Mouse (Mus musculus) lung, postnatal 0 days (tissue): ENCODE measurements at regions not wholly inside any gene's neighbourhood (a gene's known extent, or its start where the extent isn't known, plus 50 kb on each side); places are given as distances from the start of the nearest gene placed in this dataset.
"Not testable (repeated sequence)": the region's sequence is repeated elsewhere in the genome, so short reads cannot be mapped to it uniquely, and the experiment has no call there.

Experiments used
- ATAC-seq: fragments of 200-750 bp; cut with Nextera tagmentation; 2 replicates; pipeline ENCODE4 v1.8.0; 2017; ENCODE audit warnings: moderate library complexity
- DNase-seq: peaks from one replicate; pipeline ENCODE4 v3.0.0-alpha.2; 2016; ENCODE audit warnings: low spot score
- H3K27ac ChIP-seq: fragments of 300-500 bp; sonication (generic); 2 replicates; pipeline ENCODE4 v1.5.1; 2014; ENCODE audit warnings: antibody characterized with exemption, mild to moderate bottlenecking, low read length, mixed read lengths
- H3K27me3 ChIP-seq: fragments of 300-500 bp; sonication (generic); replicated peaks from 2 replicates; pipeline ENCODE4 v1.6.1; 2014; ENCODE audit warnings: low read length, mixed read lengths; ENCODE audit not compliant: insufficient read depth
- H3K36me3 ChIP-seq: fragments of 300-500 bp; sonication (generic); 2 replicates; pipeline ENCODE4 v1.6.1; 2014; ENCODE audit warnings: low read length, mixed read lengths; ENCODE audit not compliant: insufficient read depth
- H3K4me1 ChIP-seq: fragments of 300-500 bp; sonication (generic); 2 replicates; pipeline ENCODE4 v1.6.1; 2014; ENCODE audit warnings: antibody characterized with exemption, low read depth, low read length, mixed read lengths; ENCODE audit not compliant: insufficient read depth
- H3K4me2 ChIP-seq: fragments of 300-500 bp; sonication (generic); replicated peaks from 2 replicates; pipeline ENCODE4 v1.6.1; 2014; ENCODE audit warnings: low read depth, mild to moderate bottlenecking, low read length, moderate library complexity, mixed read lengths
- H3K4me3 ChIP-seq: fragments of 300-500 bp; sonication (generic); 2 replicates; pipeline ENCODE4 v1.5.1; 2014; ENCODE audit warnings: low read depth, low read length
- H3K9ac ChIP-seq: fragments of 300-500 bp; sonication (generic); replicated peaks from 2 replicates; pipeline ENCODE4 v1.6.1; 2014; ENCODE audit warnings: low read depth, mild to moderate bottlenecking
- H3K9me3 ChIP-seq: fragments of 300-500 bp; sonication (generic); 2 replicates; pipeline ENCODE4 v1.6.1; 2016; ENCODE audit warnings: low read length, mixed read lengths
- CTCF ChIP-seq: IDR thresholded peaks from 2 replicates; pipeline ENCODE4 v1.5.1; 2016; ENCODE audit warnings: antibody characterized with exemption, mild to moderate bottlenecking
- EP300 ChIP-seq: IDR thresholded peaks from 2 replicates; pipeline ENCODE4 v1.6.1; 2016; ENCODE audit warnings: antibody characterized with exemption, mild to moderate bottlenecking, control low read depth
- WGBS: fragments of 180-500 bp; shearing (Covaris S2); extraction: QIAGEN DNeasy Blood & Tissue Kit; methylation state at CpG from one replicate; pipeline ENCODE4 v1.1.7; 2014; 5-methylcytosine and 5-hydroxymethylcytosine counted together

DNA sequence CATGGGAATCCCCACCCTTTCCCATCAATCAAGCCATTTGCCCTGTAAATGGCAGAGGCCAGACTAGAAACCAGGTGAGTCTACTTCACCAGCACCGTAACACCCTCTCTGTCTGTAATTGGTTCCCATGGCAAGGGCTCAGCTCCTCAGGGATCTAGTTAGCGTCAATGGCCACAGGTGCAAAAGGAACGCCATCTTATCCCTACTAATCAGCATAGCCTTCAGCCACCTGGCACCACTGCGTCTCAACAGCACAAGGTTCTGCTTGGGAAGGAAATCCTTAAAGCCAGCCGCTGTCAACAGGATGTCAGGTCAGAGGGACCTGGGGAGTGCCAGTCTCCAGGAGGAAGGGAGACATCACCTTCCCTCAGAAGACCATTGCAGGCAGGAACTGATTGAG is 77.2 kb upstream of the Galnt18 start:
- ATAC-seq (no peak), DNase-seq (no peak)
- Histone ChIP-seq H3K4me3 (no peak overlapping the region), H3K27ac (no peak overlapping the region), H3K4me1 (no peaks in the 10 kb centered on the region), H3K27me3 (no peaks in the 10 kb centered on the region), H3K36me3 (no peaks in the 10 kb centered on the region), H3K4me2 (no peak overlapping the region), H3K9ac (no peak overlapping the region), H3K9me3 (no peaks in the 10 kb centered on the region)
- 62% methylated on average over 5 of the region's 5 CpGs for WGBS
- TF ChIP-seq EP300 (no peak), CTCF (no peak)

DNA sequence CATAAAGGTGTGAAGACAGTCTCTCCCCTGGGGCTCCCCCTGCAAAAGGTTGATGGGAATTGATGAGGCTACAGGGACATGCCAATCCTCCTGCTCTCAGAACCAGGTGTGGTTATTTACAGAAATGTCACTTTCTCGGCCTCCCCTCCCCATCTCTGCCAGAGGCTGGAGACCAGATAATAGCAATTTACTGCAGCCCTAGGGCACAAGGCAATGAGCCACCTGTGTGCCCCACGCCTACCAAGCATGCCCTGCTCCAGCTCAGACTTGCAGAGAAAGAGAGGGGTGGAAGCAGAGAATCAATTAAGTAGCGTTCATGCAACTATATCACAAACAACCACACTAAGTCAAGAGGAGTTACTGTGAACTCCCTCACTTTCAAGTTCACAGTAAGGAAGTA is 75.5 kb upstream of the Galnt18 start:
- ATAC-seq (no peak), DNase-seq (no peak)
- no peak overlapping the region for H3K27ac ChIP-seq
- no peaks in the 10 kb centered on the region for H3K9me3 ChIP-seq
- no peak overlapping the region for H3K4me3 ChIP-seq
- TF ChIP-seq CTCF, result no peak
- TF ChIP-seq EP300, result no peak
- H3K4me1 ChIP-seq, result no peaks in the 10 kb centered on the region
- H3K36me3 ChIP-seq, result no peaks in the 10 kb centered on the region
- H3K27me3 ChIP-seq, result no peaks in the 10 kb centered on the region
- H3K4me2 ChIP-seq, result no peak overlapping the region
- 61% methylated on average over 3 of the region's 3 CpGs for WGBS
- no peak overlapping the region for H3K9ac ChIP-seq

DNA sequence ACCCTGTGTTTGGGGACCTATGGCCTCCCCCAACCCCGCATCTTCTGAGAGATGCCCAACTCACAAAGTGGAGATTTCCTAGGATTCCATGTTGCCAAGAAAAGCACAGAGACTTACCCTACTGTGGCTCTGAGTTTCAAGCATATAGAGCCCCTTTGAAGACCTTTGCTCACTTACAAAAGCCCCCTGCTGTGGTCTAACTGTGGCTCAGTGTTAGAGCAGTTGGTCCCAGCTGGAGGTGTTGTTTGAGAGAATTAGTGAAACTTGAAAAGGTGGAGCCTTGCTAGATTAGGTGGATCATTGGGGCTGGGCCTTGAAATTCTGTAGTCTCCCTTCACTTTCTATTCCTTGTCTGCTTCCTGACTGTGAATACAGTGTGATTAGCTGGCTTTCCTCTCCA is 66.6 kb upstream of the Galnt18 start:
- H3K9ac ChIP-seq, result no peak overlapping the region
- TF ChIP-seq CTCF (no peak), EP300 (no peak)
- H3K27me3 ChIP-seq, result no peaks in the 10 kb centered on the region
- DNase-seq (no peak), ATAC-seq (no peak)
- 35% methylated on average over 1 of the region's 1 CpGs for WGBS
- H3K9me3 ChIP-seq, result no peaks in the 10 kb centered on the region; the same call in 1 of the 2 replicates
- H3K36me3 ChIP-seq, result no peaks in the 10 kb centered on the region
- no peak overlapping the region for H3K4me2 ChIP-seq
- no peak overlapping the region for H3K4me3 ChIP-seq
- no peaks in the 10 kb centered on the region for H3K4me1 ChIP-seq
- H3K27ac ChIP-seq, result no peak overlapping the region

DNA sequence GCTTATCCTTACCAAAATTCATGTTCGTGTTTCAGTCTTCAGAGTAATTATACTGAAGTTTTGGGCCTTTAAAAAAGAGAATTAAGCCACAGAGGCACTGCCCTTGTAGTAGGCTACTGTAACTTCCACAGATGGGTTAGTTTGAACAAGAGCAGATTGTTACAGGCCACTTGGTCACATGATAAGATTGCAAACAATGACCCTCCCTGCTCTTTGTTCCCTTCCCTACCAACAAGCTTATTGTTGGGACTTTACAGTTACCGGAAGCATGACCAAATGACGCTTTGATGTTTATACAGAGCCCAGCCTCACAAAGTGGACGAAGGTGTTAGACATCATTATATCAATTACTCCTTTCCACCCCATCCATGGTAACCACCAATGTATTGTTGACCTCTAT is 63.9 kb upstream of the Galnt18 start:
- no peak for DNase-seq
- Histone ChIP-seq H3K27me3 (no peaks in the 10 kb centered on the region), H3K4me3 (no peak overlapping the region), H3K9ac (no peak overlapping the region), H3K4me2 (no peak overlapping the region), H3K27ac (no peak overlapping the region), H3K36me3 (no peaks in the 10 kb centered on the region), H3K9me3 (no peaks in the 10 kb centered on the region; the same call in 1 of the 2 replicates), H3K4me1 (no peaks in the 10 kb centered on the region)
- no peak for TF ChIP-seq EP300
- TF ChIP-seq CTCF, result no peak
- 75% methylated on average over 4 of the region's 4 CpGs for WGBS
- ATAC-seq, result no peak

DNA sequence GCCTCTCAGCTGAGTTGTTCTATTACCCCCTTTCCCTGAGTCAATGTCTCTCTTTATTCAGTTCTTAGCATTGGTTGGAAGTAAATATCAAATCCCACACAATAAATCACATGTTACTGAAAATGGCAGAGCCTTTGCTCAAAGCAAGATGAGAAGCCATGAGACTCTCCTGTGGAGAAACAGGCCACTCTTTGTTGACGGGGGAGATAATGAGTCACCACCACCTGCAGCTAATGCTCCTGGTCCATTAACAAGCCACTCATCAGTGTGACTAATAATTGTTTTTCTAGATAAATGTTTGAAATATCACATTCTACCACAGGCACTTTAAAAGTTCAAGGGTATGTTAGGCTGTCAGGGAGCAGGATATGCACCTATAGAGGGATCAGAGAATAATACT is 61.0 kb upstream of the Galnt18 start:
- no peak overlapping the region for H3K27ac ChIP-seq
- H3K9ac ChIP-seq, result no peak overlapping the region
- H3K36me3 ChIP-seq, result no peaks in the 10 kb centered on the region
- no peaks in the 10 kb centered on the region for H3K4me1 ChIP-seq
- no peak overlapping the region for H3K4me2 ChIP-seq
- H3K9me3 ChIP-seq, result no peaks in the 10 kb centered on the region
- no peak for DNase-seq
- no peak for TF ChIP-seq EP300
- TF ChIP-seq CTCF, result no peak
- H3K4me3 ChIP-seq, result no peak overlapping the region
- no peak for ATAC-seq
- H3K27me3 ChIP-seq, result no peaks in the 10 kb centered on the region
- WGBS, result 80% methylated on average over 1 of the region's 1 CpGs

GRCm38 (mm10) chr7:111838162-111838561 is 58.4 kb upstream of the Galnt18 start:
- ATAC-seq (no peak), DNase-seq (no peak)
- Histone ChIP-seq H3K9me3 (no peaks in the 10 kb centered on the region), H3K9ac (no peak overlapping the region), H3K4me2 (no peak overlapping the region), H3K27ac (no peak overlapping the region), H3K36me3 (no peaks in the 10 kb centered on the region), H3K4me1 (no peaks in the 10 kb centered on the region), H3K27me3 (no peaks in the 10 kb centered on the region), H3K4me3 (no peak overlapping the region)
- WGBS, result 74% methylated on average over 3 of the region's 3 CpGs
- no peak for TF ChIP-seq EP300
- no peak for TF ChIP-seq CTCF

DNA sequence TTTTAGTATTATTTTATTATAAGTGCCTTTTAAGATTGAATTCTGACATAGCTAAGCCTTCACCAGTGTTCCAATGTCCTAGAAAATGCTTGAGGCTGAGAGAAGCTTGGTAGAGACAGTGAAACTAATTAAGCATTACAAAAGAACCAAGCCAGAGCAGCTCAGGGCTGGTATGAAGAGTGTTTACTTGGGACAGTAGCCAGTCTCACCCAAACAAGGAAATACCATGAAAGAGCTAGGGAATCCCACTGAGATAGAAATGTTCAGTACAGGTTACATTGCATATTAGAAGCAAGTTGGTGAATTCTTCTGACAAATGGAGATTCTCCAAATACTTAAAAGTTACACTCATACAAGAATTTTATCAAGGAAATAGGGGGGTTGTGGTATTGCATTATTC is 54.6 kb upstream of the Galnt18 start:
- ATAC-seq, H3K4me3 ChIP-seq, H3K4me1 ChIP-seq, H3K9ac ChIP-seq, H3K27ac ChIP-seq, H3K27me3 ChIP-seq, H3K36me3 ChIP-seq, H3K4me2 ChIP-seq, H3K9me3 ChIP-seq: not testable (repeated sequence)
- peak; percentile 29 for DNase-seq
